Mouse (Mus musculus) midbrain, postnatal 0 days (tissue): ENCODE results near the gene Nkiras2. TPM values are rescaled to one million over a fixed set of nuclear protein-coding genes. Genes with fewer than 3 reads are reported as not detected.

Experiments used
- ATAC-seq: fragments of 200-750 bp; cut with Nextera tagmentation; 2 replicates; pipeline ENCODE4 v1.8.0; 2017; ENCODE audit warnings: moderate number of reproducible peaks, mild to moderate bottlenecking, moderate TSS enrichment, moderate library complexity; ENCODE audit not compliant: low FRiP score
- DNase-seq: peaks from one replicate; pipeline ENCODE4 v3.0.0-alpha.2; 2015; ENCODE audit warnings: low spot score
- H3K27ac ChIP-seq: fragments of 300-500 bp; sonication (generic); 2 replicates; pipeline ENCODE4 v1.5.1; 2014; ENCODE audit warnings: low read depth, mild to moderate bottlenecking, low read length, mixed read lengths
- H3K27me3 ChIP-seq: fragments of 300-500 bp; sonication (generic); 2 replicates; pipeline ENCODE4 v1.6.1; 2014; ENCODE audit warnings: low read length, control low read depth, mixed read lengths; ENCODE audit not compliant: insufficient read depth
- H3K36me3 ChIP-seq: fragments of 300-500 bp; sonication (generic); 2 replicates; pipeline ENCODE4 v1.6.1; 2014; ENCODE audit warnings: low read length, control low read depth, mixed read lengths; ENCODE audit not compliant: insufficient read depth
- H3K4me1 ChIP-seq: fragments of 300-500 bp; sonication (generic); 2 replicates; pipeline ENCODE4 v1.6.1; 2014; ENCODE audit warnings: mild to moderate bottlenecking, control low read depth, antibody characterized with exemption, low read length, mixed read lengths; ENCODE audit not compliant: insufficient read depth
- H3K4me2 ChIP-seq: fragments of 300-500 bp; sonication (generic); 2 replicates; pipeline ENCODE4 v1.6.1; 2014; ENCODE audit warnings: low read depth, mild to moderate bottlenecking, low read length, mixed read lengths; ENCODE audit not compliant: poor library complexity, severe bottlenecking
- H3K4me3 ChIP-seq: fragments of 300-500 bp; sonication (generic); 2 replicates; pipeline ENCODE4 v1.5.1; 2014; ENCODE audit warnings: low read depth, mild to moderate bottlenecking, low read length, moderate library complexity
- H3K9ac ChIP-seq: fragments of 300-500 bp; sonication (generic); replicated peaks from 2 replicates; pipeline ENCODE4 v1.6.1; 2014; ENCODE audit warnings: mild to moderate bottlenecking, low read length, moderate library complexity, mixed read lengths; ENCODE audit not compliant: poor library complexity, severe bottlenecking
- H3K9me3 ChIP-seq: fragments of 300-500 bp; sonication (generic); 2 replicates; pipeline ENCODE4 v1.6.1; 2016; ENCODE audit warnings: low read length, control low read depth
- CTCF ChIP-seq: IDR thresholded peaks from 2 replicates; pipeline ENCODE4 v1.5.1; 2016; ENCODE audit warnings: antibody characterized with exemption, mild to moderate bottlenecking
- WGBS: fragments of 180-500 bp; shearing (Covaris S2); extraction: QIAGEN DNeasy Blood & Tissue Kit; methylation state at CpG from one replicate; pipeline ENCODE4 v1.1.7; 2014; 5-methylcytosine and 5-hydroxymethylcytosine counted together
- polyA plus RNA-seq: library from polyadenylated mRNA; unstranded; fragments of >200 nt; fragmentation: Nextera tagmentation; extraction: Ambion mirVana; gene quantifications from 2 replicates; pipeline ENCODE4 v1.2.1, GENCODE M21; 2015
- total RNA-seq: library from RNA; depleted of rRNA; stranded (reverse); fragments of >200 nt; gene quantifications from 2 replicates; pipeline ENCODE4 v1.2.3, GENCODE M21; 2014; rRNA removed

The Nkiras2 gene
- total and polyA plus RNA-seq, 2 experiments from 2014 or later, result 80.9 to 125 TPM

GRCm38 (mm10) chr11:100656458-100656857 lies 37.4 kb downstream of the Nkiras2 start:
- WGBS, result 11% methylated on average over 6 of the region's 6 CpGs
- DNase-seq, result peak; percentile 67
- no peaks in the 10 kb centered on the region for H3K9me3 ChIP-seq
- no peaks in the 10 kb centered on the region for H3K4me1 ChIP-seq
- H3K4me3 ChIP-seq, result no peak overlapping the region
- no peak overlapping the region for H3K9ac ChIP-seq
- ATAC-seq, result no peak
- H3K27me3 ChIP-seq, result no peaks in the 10 kb centered on the region
- no peaks in the 10 kb centered on the region for H3K36me3 ChIP-seq
- TF ChIP-seq CTCF, result no peak
- H3K27ac ChIP-seq, result no peak overlapping the region
- H3K4me2 ChIP-seq, result no peak overlapping the region

- no peaks in the 10 kb centered on the region for H3K27me3 ChIP-seq
- H3K9ac ChIP-seq, result no peak overlapping the region
- no peak overlapping the region for H3K27ac ChIP-seq
- 70% methylated on average over 10 of the region's 10 CpGs for whole genome bisulfite sequencing
- no peak overlapping the region for H3K4me3 ChIP-seq
- no peaks in the 10 kb centered on the region for H3K36me3 ChIP-seq
- TF ChIP-seq CTCF, result no peak
- no peak overlapping the region for H3K4me2 ChIP-seq
- DNase-seq, result no peak
- no peaks in the 10 kb centered on the region for H3K9me3 ChIP-seq
- no peak for ATAC-seq
- H3K4me1 ChIP-seq, result no peaks in the 10 kb centered on the region
These were observed 40.8 kb downstream of the Nkiras2 start for GRCm38 (mm10) chr11:100659806-100660205.

DNA sequence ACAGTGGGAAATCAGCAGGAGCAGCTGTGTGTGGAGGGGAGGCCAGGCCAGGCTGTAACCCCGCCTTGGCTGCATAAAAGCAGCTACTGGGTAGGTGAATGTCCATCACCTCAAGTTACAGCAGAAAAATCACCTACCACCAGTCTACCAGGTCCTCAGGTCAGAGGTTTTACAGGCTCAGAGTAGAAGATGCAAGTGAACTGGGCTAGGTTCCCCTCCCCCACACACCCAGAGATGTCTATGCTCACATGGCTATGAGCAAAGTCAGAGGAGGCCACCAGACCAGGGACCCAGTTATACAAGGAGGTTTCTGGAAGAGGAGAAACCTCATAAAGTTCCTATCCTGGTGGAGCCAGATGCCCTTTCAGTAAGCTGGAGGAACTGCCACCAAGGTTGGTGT lies 52.0 kb downstream of the Nkiras2 start:
- Histone ChIP-seq H3K27me3 (peaks cover 8% of the 10 kb centered on the region; the same call in 1 of the 2 replicates), H3K36me3 (no peaks in the 10 kb centered on the region), H3K9me3 (no peaks in the 10 kb centered on the region), H3K4me3 (no peak overlapping the region), H3K27ac (no peak overlapping the region), H3K9ac (no peak overlapping the region), H3K4me2 (no peak overlapping the region), H3K4me1 (no peaks in the 10 kb centered on the region)
- DNase-seq (no peak), ATAC-seq (no peak)
- no peak for TF ChIP-seq CTCF
- WGBS, result 56% methylated on average over 1 of the region's 1 CpGs

DNA sequence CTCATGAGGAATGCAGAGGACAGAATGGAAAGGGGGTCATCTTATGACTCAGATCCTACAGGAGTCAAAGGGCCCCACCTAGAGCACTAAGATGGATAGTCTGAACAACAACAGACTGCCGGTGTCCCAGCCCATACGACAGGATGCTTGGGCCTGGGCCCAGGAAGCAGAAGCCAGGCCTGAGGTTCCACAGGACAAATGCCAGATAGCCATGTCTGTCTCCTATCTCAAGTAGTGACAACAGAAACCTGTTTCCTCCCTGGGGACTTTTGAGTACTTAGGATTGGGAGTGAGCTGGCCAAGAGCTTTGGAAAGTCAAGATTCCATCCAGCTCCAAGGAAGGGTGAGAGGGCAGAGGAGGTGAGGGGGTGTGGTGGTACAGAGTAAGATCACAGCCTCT lies 52.9 kb downstream of the Nkiras2 start:
- DNase-seq (no peak), ATAC-seq (no peak)
- Histone ChIP-seq H3K4me3 (no peak overlapping the region), H3K36me3 (no peaks in the 10 kb centered on the region), H3K27ac (no peak overlapping the region), H3K9ac (no peak overlapping the region), H3K27me3 (peaks cover 8% of the 10 kb centered on the region; the same call in 1 of the 2 replicates), H3K9me3 (no peaks in the 10 kb centered on the region), H3K4me2 (no peak overlapping the region), H3K4me1 (no peaks in the 10 kb centered on the region)
- WGBS, result 88% methylated on average over 2 of the region's 2 CpGs
- no peak for TF ChIP-seq CTCF

GRCm38 (mm10) chr11:100673169-100673568 lies 54.1 kb downstream of the Nkiras2 start:
- DNase-seq, result peak; percentile 38
- Histone ChIP-seq H3K27ac (no peak overlapping the region), H3K4me2 (peak overlapping the region; percentile 20; the same call in 1 of the 2 replicates), H3K9me3 (no peaks in the 10 kb centered on the region), H3K4me3 (no peak overlapping the region), H3K9ac (0 out of 2 replicates have a peak overlapping the region, but pooled peaks have one; percentile 29), H3K36me3 (no peaks in the 10 kb centered on the region), H3K27me3 (peaks cover 8% of the 10 kb centered on the region; the same call in 1 of the 2 replicates), H3K4me1 (no peaks in the 10 kb centered on the region)
- ATAC-seq, result 0 out of 2 replicates have a peak, but pooled peaks have one; percentile 13
- TF ChIP-seq CTCF, result no peak
- WGBS, result 6% methylated on average over 23 of the region's 23 CpGs

Other genes with a start within 250 kb of the Nkiras2 start
- gene Jup, start 221.5 kb upstream of the Nkiras2 start, total RNA-seq, result 133 and 156 TPM in 2 replicates
- 69.7 and 75.5 TPM in 2 replicates for gene Jup, start 221.5 kb upstream of the Nkiras2 start, polyA plus RNA-seq
- gene P3h4, start 204.4 kb upstream of the Nkiras2 start, total RNA-seq, result 24.4 and 26.0 TPM in 2 replicates
- 23.4 and 23.7 TPM in 2 replicates for gene P3h4, start 204.4 kb upstream of the Nkiras2 start, polyA plus RNA-seq
- gene Fkbp10, start 203.5 kb upstream of the Nkiras2 start, total RNA-seq, result 29.0 and 33.9 TPM in 2 replicates
- gene Fkbp10, start 203.5 kb upstream of the Nkiras2 start, polyA plus RNA-seq, result 19.9 and 21.8 TPM in 2 replicates
- 57.2 and 58.5 TPM in 2 replicates for gene Nt5c3b, start 177.4 kb upstream of the Nkiras2 start, total RNA-seq
- 111 and 113 TPM in 2 replicates for gene Nt5c3b, start 177.4 kb upstream of the Nkiras2 start, polyA plus RNA-seq
- gene Klhl10, start 177.3 kb upstream of the Nkiras2 start, total RNA-seq, result 0.22 and 0.61 TPM in 2 replicates
- gene Klhl10, start 177.3 kb upstream of the Nkiras2 start, polyA plus RNA-seq, result 0.45 and 0.65 TPM in 2 replicates
- 57.4 and 66.2 TPM in 2 replicates for gene Klhl11, start 146.5 kb upstream of the Nkiras2 start, total RNA-seq
- gene Klhl11, start 146.5 kb upstream of the Nkiras2 start, polyA plus RNA-seq, result 9.1 and 10.3 TPM in 2 replicates
- 207 and 228 TPM in 2 replicates for gene Acly, start 91.2 kb upstream of the Nkiras2 start, total RNA-seq
- gene Acly, start 91.2 kb upstream of the Nkiras2 start, polyA plus RNA-seq, result 116 and 120 TPM in 2 replicates
- gene Ttc25, start 73.6 kb upstream of the Nkiras2 start, total RNA-seq, result 0.33 and 0.71 TPM in 2 replicates
- 0.96 and 1.4 TPM in 2 replicates for gene Ttc25, start 73.6 kb upstream of the Nkiras2 start, polyA plus RNA-seq
- gene Cnp, start 44.3 kb upstream of the Nkiras2 start, total RNA-seq, result 54.7 and 68.8 TPM in 2 replicates
- gene Cnp, start 44.3 kb upstream of the Nkiras2 start, polyA plus RNA-seq, result 65.3 and 76.0 TPM in 2 replicates
- 67.1 and 75.9 TPM in 2 replicates for gene Dnajc7, start 924 bp downstream of the Nkiras2 start, total RNA-seq
- 228 and 234 TPM in 2 replicates for gene Dnajc7, start 924 bp downstream of the Nkiras2 start, polyA plus RNA-seq
- gene Zfp385c, start 73.2 kb downstream of the Nkiras2 start, total RNA-seq, result 0.66 and 2.5 TPM in 2 replicates
- gene Zfp385c, start 73.2 kb downstream of the Nkiras2 start, polyA plus RNA-seq, result 0.53 and 0.98 TPM in 2 replicates
- 2.4 and 3.8 TPM in 2 replicates for gene Dhx58, start 85.0 kb downstream of the Nkiras2 start, total RNA-seq
- gene Dhx58, start 85.0 kb downstream of the Nkiras2 start, polyA plus RNA-seq, result 1.8 and 2.2 TPM in 2 replicates
- 62.8 and 75.6 TPM in 2 replicates for gene Kat2a, start 93.2 kb downstream of the Nkiras2 start, total RNA-seq
- gene Kat2a, start 93.2 kb downstream of the Nkiras2 start, polyA plus RNA-seq, result 69.9 and 70.0 TPM in 2 replicates
- gene Hspb9, start 94.6 kb downstream of the Nkiras2 start, total RNA-seq, result not detected in 2 replicates
- gene Hspb9, start 94.6 kb downstream of the Nkiras2 start, polyA plus RNA-seq, result not detected in 2 replicates
- gene Rab5c, start 119.0 kb downstream of the Nkiras2 start, total RNA-seq, result 218 and 250 TPM in 2 replicates
- 33.8 and 34.4 TPM in 2 replicates for gene Rab5c, start 119.0 kb downstream of the Nkiras2 start, polyA plus RNA-seq
- gene Kcnh4, start 140.7 kb downstream of the Nkiras2 start, total RNA-seq, result 13.7 and 19.6 TPM in 2 replicates
- 6.1 and 7.4 TPM in 2 replicates for gene Kcnh4, start 140.7 kb downstream of the Nkiras2 start, polyA plus RNA-seq
- gene Hcrt, start 143.7 kb downstream of the Nkiras2 start, total RNA-seq, result 4.5 and 6.7 TPM in 2 replicates
- 5.7 and 16.8 TPM in 2 replicates for gene Hcrt, start 143.7 kb downstream of the Nkiras2 start, polyA plus RNA-seq
- gene Ghdc, start 151.7 kb downstream of the Nkiras2 start, total RNA-seq, result 13.9 and 14.1 TPM in 2 replicates
- gene Ghdc, start 151.7 kb downstream of the Nkiras2 start, polyA plus RNA-seq, result 6.5 and 6.7 TPM in 2 replicates
- 22.5 and 25.6 TPM in 2 replicates for gene Stat5b, start 231.5 kb downstream of the Nkiras2 start, total RNA-seq
- gene Stat5b, start 231.5 kb downstream of the Nkiras2 start, polyA plus RNA-seq, result 13.0 and 15.7 TPM in 2 replicates
- 5.1 and 8.5 TPM in 2 replicates for gene Stat5a, start 240.1 kb downstream of the Nkiras2 start, total RNA-seq
- gene Stat5a, start 240.1 kb downstream of the Nkiras2 start, polyA plus RNA-seq, result 4.0 TPM in 2 replicates